Mouse (Mus musculus) liver, adult 2 months (tissue): ENCODE data around the gene Wdr19.

ENCODE experiments used
- CTCF ChIP-seq: fragments of 200-500 bp; IDR thresholded peaks from 2 replicates; pipeline ENCODE4 v1.5.1; 2011; ENCODE audit warnings: low read depth, low read length, control low read depth
- POLR2A ChIP-seq: fragments of 200-500 bp; IDR thresholded peaks from 2 replicates; pipeline ENCODE4 v1.6.1; 2011; ENCODE audit warnings: low read length, control low read depth; ENCODE audit not compliant: insufficient read depth; ENCODE audit errors: extremely low read depth

DNA sequence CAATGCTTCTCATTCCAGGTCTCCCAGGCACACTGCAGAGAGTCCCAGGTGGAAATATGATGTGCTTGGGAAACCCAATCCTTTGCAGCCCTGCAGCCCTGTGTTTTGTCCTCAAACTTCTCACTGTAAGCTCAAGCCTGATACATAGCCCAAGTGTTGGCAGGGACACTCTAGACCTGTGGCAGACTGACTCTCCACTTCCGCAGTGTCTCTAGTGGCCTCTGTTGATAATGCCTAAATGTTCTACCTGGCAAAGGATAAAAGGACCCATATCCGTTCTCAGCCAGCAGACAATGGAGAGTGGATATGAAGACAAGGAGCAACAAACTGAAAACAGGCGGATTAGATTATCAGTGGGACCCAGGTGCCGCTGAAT is 17.7 kb upstream of the Wdr19 start:
- no peak for TF ChIP-seq CTCF
- TF ChIP-seq POLR2A: no peak
